Mouse (Mus musculus) stomach, postnatal 0 days (tissue): ENCODE measurements around the gene Prdm16.

ENCODE experiments used
- CTCF ChIP-seq: IDR thresholded peaks from 2 replicates; pipeline ENCODE4 v1.5.1; 2016; ENCODE audit warnings: antibody characterized with exemption, low read depth, mild to moderate bottlenecking, moderate library complexity
- EP300 ChIP-seq: optimal IDR thresholded peaks from 2 replicates; pipeline ENCODE3; 2016; ENCODE audit warnings: antibody characterized with exemption

GRCm38 (mm10) chr4:154655134-154655910 lies 18.6 kb upstream of the Prdm16 start:
- TF ChIP-seq CTCF (no peak), EP300 (no peak)
